Mouse (Mus musculus) heart, postnatal 0 days (tissue): ENCODE results near the gene Dzip1.

Experiments
- CTCF ChIP-seq: IDR thresholded peaks from 2 replicates; pipeline ENCODE4 v1.5.1; 2016; ENCODE audit warnings: antibody characterized with exemption, control low read depth, low read depth
- EP300 ChIP-seq: IDR thresholded peaks from 2 replicates; pipeline ENCODE4 v1.6.1; 2016; ENCODE audit warnings: antibody characterized with exemption, low read depth

DNA sequence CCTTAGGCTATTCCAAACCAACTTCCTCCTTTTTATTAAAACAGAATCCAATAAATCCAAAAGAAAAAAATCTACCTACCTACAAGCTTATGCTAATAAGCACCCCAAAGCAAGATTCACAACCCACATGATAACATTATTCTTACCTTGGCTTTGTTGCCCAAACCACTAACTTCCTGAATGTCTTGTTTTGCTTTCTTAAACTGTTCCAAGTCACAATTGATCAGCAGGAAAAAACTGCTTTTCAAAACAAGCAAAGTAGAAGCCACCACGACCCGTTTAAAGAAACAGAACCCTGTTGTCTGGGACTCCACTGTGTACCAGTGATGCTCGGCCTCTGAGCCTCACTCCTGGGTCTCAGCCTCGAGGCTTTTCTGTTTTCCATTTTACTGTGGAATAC, 60.4 kb downstream of the Dzip1 start:
- TF ChIP-seq CTCF: no peak
- no peak for TF ChIP-seq EP300
